Mouse (Mus musculus) heart, adult 2 months (tissue): ENCODE data around the gene Nadsyn1.

Experiments
- CTCF ChIP-seq: fragments of 200-600 bp; IDR thresholded peaks from 2 replicates; pipeline ENCODE4 v1.8.1; 2022; ENCODE audit warnings: antibody characterized with exemption, mild to moderate bottlenecking, moderate library complexity
- EP300 ChIP-seq: fragments of 200-500 bp; IDR thresholded peaks from 2 replicates; pipeline ENCODE4 v1.6.1; 2011; ENCODE audit warnings: low read depth, low read length, control low read depth; ENCODE audit not compliant: insufficient read depth
- POLR2A ChIP-seq: fragments of 200-500 bp; IDR thresholded peaks from 2 replicates; pipeline ENCODE4 v1.6.1; 2011; ENCODE audit warnings: mild to moderate bottlenecking, low read depth, low read length, control low read depth; ENCODE audit not compliant: insufficient read depth

GRCm38 (mm10) chr7:143840121-143840520, 17.5 kb upstream of the Nadsyn1 start:
- no peak for TF ChIP-seq POLR2A
- TF ChIP-seq CTCF = no peak
- TF ChIP-seq EP300 = no peak
